Mouse (Mus musculus): ENCODE measurements around the gene Mogat1. TPM values are rescaled to one million over a fixed set of nuclear protein-coding genes. Genes with fewer than 3 reads are reported as not detected.
A peak's percentile ranks its signal among the peaks of the same experiment; 100 is the strongest.
"Not testable (repeated sequence)": the region's sequence is repeated elsewhere in the genome, so short reads cannot be mapped to it uniquely, and the experiment has no call there.

Mogat1 gene
- total RNA-seq (2021): under 1 TPM in 1 of 2 experiments, not detected in 1; 0.69 TPM
- long read RNA-seq, experiment 1: 0 reads
- long read RNA-seq, experiment 2: 0 reads

DNA sequence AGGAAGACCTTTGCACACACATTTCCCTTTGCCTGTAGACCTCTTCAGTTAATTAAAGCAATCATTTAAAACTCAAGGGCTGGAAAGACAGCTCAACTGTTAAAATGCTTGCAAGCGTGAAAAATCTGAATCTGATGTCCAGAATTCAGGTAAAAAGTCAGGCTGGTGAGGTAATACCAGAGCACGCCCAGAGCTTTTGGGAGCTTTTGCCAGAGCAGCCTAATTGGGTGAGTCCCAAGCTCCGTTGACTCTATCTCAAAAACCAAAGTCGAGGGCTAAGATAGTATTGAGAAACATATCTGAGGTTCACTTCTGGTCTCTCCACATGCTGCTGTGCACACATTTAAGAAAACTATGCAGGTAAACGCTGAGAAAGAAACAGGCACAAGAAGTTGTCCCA lies at the start of gene Mogat1:
Gene Mogat1, plus strand, starts transcription at position 130 of the 400 bp plus-strand sequence.
- DNase-seq: no peak

- no peak for DNase-seq
Observed at GRCm38 (mm10) chr1:78472441-78472840, 38.4 kb upstream of the Mogat1 start.

DNA sequence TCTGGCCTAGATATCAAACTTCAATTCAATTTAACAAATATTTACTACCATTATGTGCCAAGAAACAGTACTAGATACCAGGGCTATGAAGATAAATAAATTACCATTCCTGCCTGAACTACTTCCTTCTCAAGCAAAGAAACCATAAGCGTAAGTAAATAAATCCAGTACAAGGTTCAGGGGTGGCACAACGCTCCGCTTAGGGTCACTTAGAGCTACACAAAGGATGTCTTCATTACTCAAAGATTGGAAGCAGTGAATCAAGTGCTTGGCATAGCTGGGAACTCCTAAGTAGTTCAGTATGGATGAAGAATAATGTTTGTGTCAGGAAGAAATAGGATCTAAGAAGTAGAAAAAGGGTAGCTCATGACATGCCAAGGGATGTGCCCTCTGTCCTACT lies 27.4 kb upstream of the Mogat1 start:
- no peak for DNase-seq

DNA sequence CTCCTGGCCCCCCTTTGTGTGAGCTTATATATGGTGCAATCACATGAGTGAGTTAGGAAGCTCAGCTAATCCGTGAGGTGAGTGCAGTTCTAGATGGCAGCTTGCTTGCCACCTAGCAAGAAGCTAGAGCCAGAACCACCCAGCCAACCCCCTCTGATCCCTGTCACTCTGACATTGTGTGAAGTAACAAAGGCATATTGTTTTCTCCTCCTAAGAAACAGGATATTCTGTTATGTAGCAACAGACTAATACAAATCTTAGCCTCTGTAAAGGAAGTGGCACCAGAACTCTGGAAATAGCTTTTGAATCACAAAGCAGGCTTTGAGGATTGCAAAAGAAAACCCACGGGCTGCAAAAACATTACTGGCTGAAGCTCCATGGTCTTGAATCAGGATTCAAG lies 26.4 kb upstream of the Mogat1 start:
- DNase-seq: no peak

DNA sequence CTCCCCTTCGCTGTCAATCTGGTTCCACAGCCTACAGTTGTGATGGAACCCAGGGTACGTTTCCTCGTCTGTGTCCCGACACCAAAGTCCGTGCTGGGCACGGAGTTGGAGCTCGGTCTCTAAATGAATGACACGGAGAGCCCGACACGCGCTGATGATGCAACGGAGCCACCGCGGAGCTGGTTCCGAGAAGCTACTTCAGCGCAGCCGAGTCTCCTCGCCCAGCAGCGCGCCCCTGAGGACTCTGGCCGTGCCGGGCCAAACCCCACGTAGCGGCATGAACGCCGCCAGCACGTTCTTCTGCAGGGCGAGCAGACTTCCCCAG lies 22.4 kb upstream of the Mogat1 start:
- DNase-seq: no peak

- peak; percentile 92 to 95 for DNase-seq
Observed at GRCm38 (mm10) chr1:78488752-78489492, 21.9 kb upstream of the Mogat1 start, which contains the start of gene Farsb. Gene Farsb (minus strand): TSS chr1:78488897.

- no peak for DNase-seq
Observed at GRCm38 (mm10) chr1:78490143-78490542, 20.6 kb upstream of the Mogat1 start.

DNA sequence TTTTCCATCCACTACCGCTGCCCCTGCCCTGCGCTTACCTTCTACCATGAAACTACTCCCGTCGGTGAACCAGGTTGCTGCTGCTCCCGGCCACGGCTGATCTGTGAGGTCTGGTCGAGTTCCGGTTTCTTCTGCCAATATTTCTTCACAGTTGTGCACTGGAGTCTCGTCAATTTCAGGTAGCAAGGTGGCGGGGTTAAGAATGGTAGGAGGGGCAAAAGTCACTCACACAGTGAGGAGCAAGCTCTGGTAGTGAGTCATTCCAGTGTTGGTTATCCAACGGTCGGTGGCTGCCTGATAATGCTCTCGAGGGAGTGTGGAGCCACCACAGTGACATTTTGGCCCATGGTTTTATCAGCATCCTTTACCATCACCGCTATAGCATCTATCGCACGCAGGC lies 9.8 kb upstream of the Mogat1 start:
- DNase-seq: no peak

DNA sequence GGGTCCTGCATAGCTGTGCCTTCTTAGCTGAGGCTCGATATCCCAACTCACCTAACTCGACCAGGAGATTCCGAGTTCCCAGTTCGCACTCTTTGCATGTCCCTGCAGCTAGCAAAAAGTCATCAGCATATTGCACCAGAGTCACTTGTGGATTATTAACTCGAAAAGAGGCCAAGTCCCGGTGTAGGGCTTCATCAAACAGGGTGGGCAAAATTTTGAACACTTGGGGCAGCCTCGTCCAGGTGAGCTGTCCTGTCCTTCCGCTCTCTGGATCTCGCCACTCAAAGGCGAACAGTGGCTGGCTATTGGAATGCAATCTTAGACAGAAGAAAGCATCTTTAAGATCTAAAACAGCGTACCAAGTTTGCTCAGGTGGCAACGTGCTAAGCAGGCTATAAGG lies 8.9 kb upstream of the Mogat1 start:
- not testable (repeated sequence) for DNase-seq

GRCm38 (mm10) chr1:78502527-78502926 lies 8.3 kb upstream of the Mogat1 start:
- no peak for DNase-seq

DNA sequence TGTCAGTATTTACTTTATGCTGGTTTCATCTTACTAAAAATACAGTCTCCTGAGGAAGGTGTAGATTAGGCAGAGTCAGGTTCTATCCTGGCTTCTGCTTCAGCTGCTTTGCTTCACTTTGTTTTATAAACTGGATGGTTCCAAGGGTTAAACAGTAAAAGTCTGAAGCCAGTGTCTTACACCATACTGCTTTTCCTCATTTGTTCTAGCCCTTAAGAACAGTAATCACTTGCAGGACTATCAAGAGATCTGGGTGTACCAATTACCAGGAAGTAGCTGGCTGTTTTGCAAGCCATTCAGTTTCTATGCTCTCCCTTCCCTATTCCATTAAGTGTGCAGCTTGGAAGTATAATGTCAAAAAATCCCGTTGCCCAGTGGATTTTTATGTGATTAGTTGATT lies 3.7 kb upstream of the Mogat1 start:
- DNase-seq: no peak

GRCm38 (mm10) chr1:78511621-78512160 lies 900 bp downstream of the Mogat1 start, which contains the start of gene BC035947:
Gene BC035947 (minus strand): TSS chr1:78512158.
- DNase-seq: no peak

DNA sequence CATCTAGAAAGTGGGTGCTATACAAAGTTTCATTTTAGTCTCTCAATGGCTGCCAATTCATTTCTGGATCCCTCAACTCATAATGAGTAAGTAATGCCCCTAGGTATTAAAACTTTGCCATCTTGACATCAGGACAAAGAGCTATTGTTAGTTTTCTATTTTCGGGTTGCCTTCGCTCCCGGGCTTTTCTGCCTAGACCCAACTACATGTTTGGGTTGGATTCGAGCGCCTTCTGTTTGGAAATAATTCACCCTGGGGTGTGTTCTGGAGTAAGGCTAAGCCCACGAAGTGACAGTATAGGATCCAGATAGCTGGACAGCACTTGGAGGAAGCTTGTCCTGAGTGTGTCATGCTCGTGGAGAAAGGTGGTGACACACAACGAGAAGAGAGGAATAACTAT lies 2.0 kb downstream of the Mogat1 start:
- DNase-seq: no peak

DNA sequence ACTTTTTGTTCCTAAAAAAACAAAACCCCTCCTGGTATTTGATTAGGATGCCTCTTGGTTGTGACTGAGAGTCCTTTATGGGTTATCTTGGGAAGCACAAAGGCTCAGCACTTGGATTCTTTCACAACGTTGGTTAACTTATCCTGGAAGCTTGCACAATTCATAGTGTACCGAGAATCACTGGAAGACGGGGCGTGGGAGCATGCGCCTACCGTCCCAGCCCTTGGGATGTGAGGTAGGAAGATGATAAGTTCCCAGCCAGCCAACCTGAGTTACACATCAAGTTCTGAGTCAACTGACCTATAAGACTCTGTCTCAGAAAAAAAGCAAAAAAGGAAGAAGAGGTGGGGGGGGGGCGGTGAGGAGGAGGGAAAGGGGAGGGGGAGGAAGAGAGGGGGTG lies 8.1 kb downstream of the Mogat1 start:
- DNase-seq: no peak

DNA sequence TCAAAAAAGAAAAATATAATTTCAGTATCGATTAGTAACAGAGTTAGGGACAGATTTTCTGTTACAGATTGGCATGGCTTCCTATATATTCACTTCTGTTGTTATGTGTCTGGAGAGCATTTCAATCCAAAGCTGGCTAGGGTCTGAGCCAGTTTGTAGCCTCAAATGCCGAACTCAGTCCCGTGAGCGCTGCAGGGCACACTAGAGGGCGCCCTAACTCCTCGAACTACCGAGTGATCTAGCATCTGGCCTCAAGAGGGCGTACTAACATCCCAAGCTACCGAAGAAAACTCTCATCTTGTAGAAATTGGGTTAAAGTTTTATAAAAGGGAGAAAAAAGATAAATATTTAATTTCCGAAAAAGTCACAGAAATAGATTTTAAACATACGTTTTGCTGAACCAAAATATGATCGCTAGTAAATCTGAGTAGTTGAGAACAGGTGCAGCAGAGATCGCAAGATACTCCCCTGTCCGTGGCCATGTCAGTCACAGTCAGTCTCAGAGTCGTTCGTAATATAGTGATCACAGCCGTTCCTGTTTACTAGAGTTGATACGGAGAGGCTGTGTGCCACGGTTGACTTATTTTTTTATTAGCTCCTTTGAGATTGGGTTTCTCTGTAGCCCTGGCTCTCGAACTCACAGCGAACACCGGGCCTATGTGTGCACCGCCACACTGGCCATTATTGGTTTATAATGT lies 14.5 kb downstream of the Mogat1 start:
- DNase-seq: peak in 1 of 2 experiments; percentile 51

- DNase-seq: no peak
Observed at GRCm38 (mm10) chr1:78528356-78528755, 17.6 kb downstream of the Mogat1 start.

DNA sequence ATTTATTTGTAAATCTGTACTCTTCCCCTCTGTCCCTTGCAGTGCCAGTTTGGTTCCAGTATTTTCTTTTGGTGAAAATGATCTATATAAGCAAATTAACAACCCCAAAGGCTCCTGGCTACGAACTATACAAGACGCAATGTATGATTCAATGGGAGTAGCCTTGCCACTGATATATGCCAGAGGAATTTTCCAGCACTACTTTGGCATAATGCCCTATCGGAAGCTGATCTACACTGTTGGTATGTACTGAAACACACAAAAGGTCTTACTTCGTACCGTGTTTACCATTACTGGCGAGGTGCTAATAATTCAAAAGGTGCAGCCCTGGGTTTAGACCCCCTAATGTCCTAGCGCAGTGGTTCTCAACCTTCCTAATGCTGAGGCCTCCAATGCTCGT lies 18.2 kb downstream of the Mogat1 start:
- DNase-seq: no peak

DNA sequence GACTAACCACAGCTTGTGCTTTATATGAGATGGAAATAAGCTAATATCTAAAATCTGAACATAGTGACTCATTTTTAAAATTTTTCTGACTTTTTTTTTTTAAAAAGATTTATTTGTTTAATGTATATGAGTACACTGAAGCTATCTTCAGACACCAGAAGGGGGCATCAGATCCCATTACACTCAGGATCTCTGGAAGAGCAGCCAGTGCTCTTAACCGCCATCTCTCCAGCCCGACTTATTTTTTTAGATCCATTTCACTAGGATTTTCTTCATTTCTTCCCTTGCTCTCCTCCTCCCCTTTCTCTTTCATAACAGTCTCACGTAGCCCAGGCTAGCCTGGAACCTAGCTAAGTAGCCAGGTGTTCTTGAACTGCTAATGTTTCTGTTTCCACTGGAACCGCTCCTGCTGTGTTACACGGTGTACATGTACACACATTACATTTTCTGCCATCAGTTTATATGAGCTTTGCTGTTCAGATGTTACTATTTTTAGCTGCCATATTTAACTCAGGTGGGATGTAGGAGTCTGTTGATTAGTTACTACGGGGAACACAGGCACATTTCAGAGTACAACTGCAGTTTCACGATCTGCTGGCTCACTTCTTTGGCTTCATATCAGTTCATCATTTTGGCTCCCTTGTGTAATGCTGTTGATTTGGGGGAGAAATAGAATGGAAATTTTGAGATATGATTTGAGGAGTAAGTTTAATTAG lies 19.9 kb downstream of the Mogat1 start:
- no peak for DNase-seq

- no peak for DNase-seq
Observed at GRCm38 (mm10) chr1:78532184-78532800, 21.5 kb downstream of the Mogat1 start.

DNA sequence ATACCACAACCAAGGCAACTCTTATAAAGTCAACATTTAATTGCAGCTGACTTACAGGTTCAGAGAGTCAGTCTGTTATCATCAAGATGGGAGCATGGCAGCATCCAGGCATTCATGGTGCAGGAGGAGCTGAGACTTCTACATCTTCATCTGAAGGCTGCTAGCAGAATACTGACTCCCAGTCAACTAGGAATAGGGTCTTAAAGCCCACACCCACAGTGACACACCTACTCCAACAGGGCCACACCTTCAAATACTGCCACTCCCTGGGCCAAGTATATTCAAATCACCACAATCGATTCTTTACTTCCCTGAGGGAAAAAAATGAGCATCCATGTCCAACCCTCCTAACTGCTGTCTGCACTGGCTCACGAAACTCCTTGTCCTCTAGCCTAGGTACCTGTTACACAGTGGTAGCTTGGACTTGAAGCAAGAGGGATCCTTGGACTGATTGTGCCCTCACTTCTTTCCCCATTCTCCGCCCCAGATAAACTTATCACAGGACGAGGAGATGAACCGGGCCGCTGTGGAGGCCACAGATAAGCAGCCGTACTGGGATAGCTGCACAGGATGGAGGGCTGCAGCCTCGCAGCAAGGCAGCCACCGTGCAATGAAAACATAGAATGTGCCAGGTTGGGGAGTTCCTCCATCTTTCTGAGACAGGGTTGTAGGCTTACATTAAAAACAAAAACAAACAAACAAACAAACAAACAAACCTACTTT lies 23.8 kb downstream of the Mogat1 start:
- DNase-seq: no peak

GRCm38 (mm10) chr1:78536310-78537164 lies 25.7 kb downstream of the Mogat1 start:
- peak; percentile 63 to 89 for DNase-seq

Measured in heart, adult 18-20 months (tissue).